Comparison of ENCODE assay signal across 35 mouse cellular contexts in genomic region chr4:49016701-49017100, GRCm38 (mm10). TPM values are rescaled to one million over a fixed set of nuclear protein-coding genes. Genes with fewer than 3 reads are reported as not detected.
"Had no signal": no experiment of that assay in that cellular context is flagged by ENCODE, and none has a peak within 500 bp of the region (broad histone marks: within the 10 kb centered on the region; RNA-seq: fewer than 3 reads in every experiment).

No protein-coding gene starts in this region.

- ATAC-seq: hindbrain, embryonic 16.5 days; hindbrain, postnatal 0 days; inflammation-experienced regulatory T-cells, adult 6 months; intestine, embryonic 15.5 days; intestine, embryonic 16.5 days; intestine, postnatal 0 days had no signal

- H3K4me3 ChIP-seq: heart, embryonic 10.5 days; heart, embryonic 12.5 days; heart, embryonic 13.5 days; heart, embryonic 15.5 days; hindbrain, embryonic 10.5 days; hindbrain, embryonic 12.5 days; hindbrain, embryonic 13.5 days; hindbrain, embryonic 15.5 days; intestine, embryonic 15.5 days; kidney, embryonic 15.5 days; layer of hippocampus, adult 2 months had no signal

- H3K4me1 ChIP-seq: heart, embryonic 10.5 days; heart, embryonic 12.5 days; heart, embryonic 13.5 days; heart, embryonic 15.5 days; hindbrain, embryonic 10.5 days; hindbrain, embryonic 12.5 days; hindbrain, embryonic 13.5 days; hindbrain, embryonic 15.5 days; intestine, embryonic 15.5 days; kidney, embryonic 15.5 days had no signal

- H3K9ac ChIP-seq: heart, embryonic 12.5 days; heart, embryonic 13.5 days; heart, embryonic 15.5 days; hindbrain, embryonic 12.5 days; hindbrain, embryonic 13.5 days; hindbrain, embryonic 14.5 days; hindbrain, embryonic 15.5 days; intestine, embryonic 15.5 days; kidney, embryonic 15.5 days had no signal

- H3K36me3 ChIP-seq: heart, embryonic 10.5 days; heart, embryonic 12.5 days; heart, embryonic 13.5 days; heart, embryonic 15.5 days; hindbrain, embryonic 10.5 days; hindbrain, embryonic 12.5 days; hindbrain, embryonic 13.5 days; hindbrain, embryonic 15.5 days; intestine, embryonic 15.5 days; kidney, embryonic 15.5 days had no signal

- H3K27ac ChIP-seq: heart, embryonic 10.5 days; heart, embryonic 13.5 days; heart, embryonic 15.5 days; hindbrain, embryonic 10.5 days; hindbrain, embryonic 12.5 days; hindbrain, embryonic 13.5 days; hindbrain, embryonic 14.5 days; hindbrain, embryonic 15.5 days; hindbrain, postnatal 0 days; intestine, embryonic 15.5 days; kidney, embryonic 15.5 days; kidney, postnatal 0 days; layer of hippocampus, adult 2 months had no signal

- H3K4me2 ChIP-seq: heart, embryonic 11.5 days; heart, embryonic 12.5 days; heart, embryonic 13.5 days; heart, embryonic 15.5 days; hindbrain, embryonic 12.5 days; hindbrain, embryonic 13.5 days; hindbrain, embryonic 14.5 days; hindbrain, embryonic 15.5 days; intestine, embryonic 15.5 days; kidney, embryonic 15.5 days had no signal

- H3K27me3 ChIP-seq: heart, embryonic 12.5 days; heart, embryonic 13.5 days; heart, embryonic 15.5 days; hindbrain, embryonic 12.5 days; hindbrain, embryonic 13.5 days; hindbrain, embryonic 15.5 days; intestine, embryonic 15.5 days; kidney, embryonic 15.5 days had no signal

- H3K9me3 ChIP-seq: heart, embryonic 10.5 days; heart, embryonic 12.5 days; heart, embryonic 13.5 days; heart, embryonic 15.5 days; hindbrain, embryonic 10.5 days; hindbrain, embryonic 12.5 days; hindbrain, embryonic 13.5 days; hindbrain, embryonic 15.5 days; intestine, embryonic 15.5 days; kidney, embryonic 15.5 days had no signal

- DNase-seq: heart, postnatal 10 days; heart, postnatal 14 days; heart, postnatal 36 days; heart, postnatal 4 days; kidney, adult 11 months; kidney, adult 18-20 months; kidney, adult 2 months; kidney, adult 8-10 months; kidney, postnatal 10 days; kidney, postnatal 14 days; kidney, postnatal 25 days; kidney, postnatal 36 days; kidney, postnatal 4 days; layer of hippocampus, adult 9-11 months; layer of hippocampus, postnatal 36 days had no signal

RNA-seq across cellular contexts. Expression of gene Plppr1, which starts 42.4 kb away (rescaled TPM):
- total RNA-seq: heart, postnatal 36 days; hematopoietic stem cell, adult 5-6 weeks had no signal
- polyA plus RNA-seq: inflammation-experienced regulatory T-cells, adult 6 months had no signal
